Mouse (Mus musculus) retina, adult 2 months (tissue): ENCODE data around the gene Gimap4.
"Not testable (repeated sequence)": the region's sequence is repeated elsewhere in the genome, so short reads cannot be mapped to it uniquely, and the experiment has no call there.

ENCODE experiments used
- DNase-seq: peaks from one replicate; pipeline ENCODE4 v3.0.0-alpha.2; 2012; ENCODE audit warnings: low read depth, low spot score

The Gimap4 gene

GRCm38 (mm10) chr6:48675931-48676859 lies 8.2 kb upstream of the Gimap4 start, which contains the start of gene Gimap9:
Gene Gimap9 (plus strand): TSS chr6:48676129.
- no peak for DNase-seq

GRCm38 (mm10) chr6:48676860-48677415 lies 7.4 kb upstream of the Gimap4 start:
- DNase-seq = no peak

- no peak for DNase-seq
Measured at GRCm38 (mm10) chr6:48677492-48678345, 6.6 kb upstream of the Gimap4 start.

- no peak for DNase-seq
Measured at GRCm38 (mm10) chr6:48678391-48678790, 6.0 kb upstream of the Gimap4 start.

- no peak for DNase-seq
Measured at GRCm38 (mm10) chr6:48679701-48680100, 4.6 kb upstream of the Gimap4 start.

- DNase-seq = no peak
Measured at GRCm38 (mm10) chr6:48680421-48680820, 3.9 kb upstream of the Gimap4 start.

- DNase-seq = no peak
Measured at GRCm38 (mm10) chr6:48681472-48682090, 2.8 kb upstream of the Gimap4 start.

GRCm38 (mm10) chr6:48682271-48682670 lies 2.1 kb upstream of the Gimap4 start:
- DNase-seq = no peak

- DNase-seq = not testable (repeated sequence)
Measured at GRCm38 (mm10) chr6:48683263-48683821, 1.0 kb upstream of the Gimap4 start.

- DNase-seq = no peak
Measured at GRCm38 (mm10) chr6:48684806-48685205, 457 bp downstream of the Gimap4 start.

GRCm38 (mm10) chr6:48685251-48685650 lies 902 bp downstream of the Gimap4 start:
- DNase-seq = no peak

GRCm38 (mm10) chr6:48685694-48686665 lies 1.6 kb downstream of the Gimap4 start:
- DNase-seq = no peak

GRCm38 (mm10) chr6:48687077-48687476 lies 2.7 kb downstream of the Gimap4 start:
- no peak for DNase-seq

GRCm38 (mm10) chr6:48689320-48689719 lies 5.0 kb downstream of the Gimap4 start:
- no peak for DNase-seq

- no peak for DNase-seq
Measured at GRCm38 (mm10) chr6:48692962-48693361, 8.6 kb downstream of the Gimap4 start.

GRCm38 (mm10) chr6:48696830-48697554 lies 12.6 kb downstream of the Gimap4 start:
- no peak for DNase-seq

GRCm38 (mm10) chr6:48697555-48697930 lies 13.2 kb downstream of the Gimap4 start:
- no peak for DNase-seq

GRCm38 (mm10) chr6:48698066-48698856 lies 13.9 kb downstream of the Gimap4 start:
- DNase-seq = no peak

- no peak for DNase-seq
Measured at GRCm38 (mm10) chr6:48698888-48699287, 14.5 kb downstream of the Gimap4 start.
